Mouse (Mus musculus): ENCODE measurements around the gene Lrrc8d. TPM values are rescaled to one million over a fixed set of nuclear protein-coding genes. Genes with fewer than 3 reads are reported as not detected.

Lrrc8d gene
- total and polyA plus RNA-seq, 2 experiments from 2014 or later, result 16.8 to 37.2 TPM

GRCm38 (mm10) chr5:105792853-105793547 is 93.2 kb downstream of the Lrrc8d start:
- H3K9me3 ChIP-seq (ENCODE audit: low read length), result no peaks in the 10 kb centered on the region
- H3K27ac ChIP-seq (ENCODE audit: low read depth, low read length), result peak overlapping the region; percentile 45
- peak overlapping the region; percentile 17 for H3K4me2 ChIP-seq (ENCODE audit: low read depth)
- peaks cover 18% of the 10 kb centered on the region; the same call in 1 of the 2 replicates for H3K4me1 ChIP-seq (ENCODE audit: insufficient read depth)
- H3K4me3 ChIP-seq (ENCODE audit: low read depth, low read length), result no peak overlapping the region
- no peaks in the 10 kb centered on the region for H3K27me3 ChIP-seq (ENCODE audit: insufficient read depth, low read length)
- 24% methylated on average over 13 of the region's 13 CpGs for whole genome bisulfite sequencing
- no peak for TF ChIP-seq CTCF (IDR thresholded peaks at IDR 0.05; ENCODE audit: low read depth)
- peak; percentile 80 for ATAC-seq
- DNase-seq, result peak; percentile 42
- H3K36me3 ChIP-seq (ENCODE audit: insufficient read depth), result no peaks in the 10 kb centered on the region
- no peak overlapping the region for H3K9ac ChIP-seq

- H3K4me1 ChIP-seq (ENCODE audit: insufficient read depth), result peaks cover 16% of the 10 kb centered on the region; the same call in 1 of the 2 replicates
- ATAC-seq (0 out of 2 replicates have a peak, but pooled peaks have one; percentile 5), DNase-seq (no peak)
- H3K4me3 ChIP-seq (ENCODE audit: low read depth, low read length), result no peak overlapping the region
- H3K27ac ChIP-seq (ENCODE audit: low read depth, low read length), result peak overlapping the region; percentile 29; the same call in 1 of the 2 replicates
- H3K4me2 ChIP-seq (ENCODE audit: low read depth), result no peak overlapping the region
- no peak for TF ChIP-seq CTCF (IDR thresholded peaks at IDR 0.05; ENCODE audit: low read depth)
- no peak overlapping the region for H3K9ac ChIP-seq
- H3K9me3 ChIP-seq (ENCODE audit: low read length), result no peaks in the 10 kb centered on the region
- H3K27me3 ChIP-seq (ENCODE audit: insufficient read depth, low read length), result no peaks in the 10 kb centered on the region
- WGBS, result 34% methylated on average over 5 of the region's 5 CpGs
- no peaks in the 10 kb centered on the region for H3K36me3 ChIP-seq (ENCODE audit: insufficient read depth)
These were observed 93.8 kb downstream of the Lrrc8d start for GRCm38 (mm10) chr5:105793548-105793940.

GRCm38 (mm10) chr5:105798421-105798820 is 98.7 kb downstream of the Lrrc8d start:
- no peak for ATAC-seq
- Histone ChIP-seq H3K4me1 (ENCODE audit: insufficient read depth) (peaks cover 6% of the 10 kb centered on the region), H3K27ac (ENCODE audit: low read depth, low read length) (no peak overlapping the region), H3K9ac (no peak overlapping the region), H3K4me2 (ENCODE audit: low read depth) (no peak overlapping the region), H3K36me3 (ENCODE audit: insufficient read depth) (no peaks in the 10 kb centered on the region), H3K9me3 (ENCODE audit: low read length) (no peaks in the 10 kb centered on the region), H3K27me3 (ENCODE audit: insufficient read depth, low read length) (no peaks in the 10 kb centered on the region), H3K4me3 (ENCODE audit: low read depth, low read length) (no peak overlapping the region)
- no peak for TF ChIP-seq CTCF (IDR thresholded peaks at IDR 0.05; ENCODE audit: low read depth)
- DNase-seq, result no peak
- WGBS, result 91% methylated on average over 4 of the region's 4 CpGs

- Histone ChIP-seq H3K27ac (ENCODE audit: low read depth, low read length) (peak overlapping the region; percentile 35; the same call in 1 of the 2 replicates), H3K4me2 (ENCODE audit: low read depth) (no peak overlapping the region), H3K9me3 (ENCODE audit: low read length) (no peaks in the 10 kb centered on the region), H3K27me3 (ENCODE audit: insufficient read depth, low read length) (no peaks in the 10 kb centered on the region), H3K4me3 (ENCODE audit: low read depth, low read length) (no peak overlapping the region), H3K9ac (no peak overlapping the region), H3K4me1 (ENCODE audit: insufficient read depth) (peaks cover 5% of the 10 kb centered on the region), H3K36me3 (ENCODE audit: insufficient read depth) (no peaks in the 10 kb centered on the region)
- 0 out of 2 replicates have a peak, but pooled peaks have one; percentile 4 for TF ChIP-seq CTCF (IDR thresholded peaks at IDR 0.05; ENCODE audit: low read depth)
- DNase-seq (no peak), ATAC-seq (peak; percentile 49)
- WGBS, result 24% methylated on average over 13 of the region's 13 CpGs
These were observed 100.3 kb downstream of the Lrrc8d start for GRCm38 (mm10) chr5:105799850-105800635.

GRCm38 (mm10) chr5:105801031-105801529 is 101.3 kb downstream of the Lrrc8d start:
- H3K4me2 ChIP-seq (ENCODE audit: low read depth), result no peak overlapping the region
- no peak overlapping the region for H3K9ac ChIP-seq
- no peak overlapping the region for H3K4me3 ChIP-seq (ENCODE audit: low read depth, low read length)
- DNase-seq, result no peak
- H3K27me3 ChIP-seq (ENCODE audit: insufficient read depth, low read length), result no peaks in the 10 kb centered on the region
- H3K9me3 ChIP-seq (ENCODE audit: low read length), result no peaks in the 10 kb centered on the region
- ATAC-seq, result no peak
- no peak overlapping the region for H3K27ac ChIP-seq (ENCODE audit: low read depth, low read length)
- 86% methylated on average over 10 of the region's 10 CpGs for WGBS
- H3K4me1 ChIP-seq (ENCODE audit: insufficient read depth), result peaks cover 5% of the 10 kb centered on the region
- H3K36me3 ChIP-seq (ENCODE audit: insufficient read depth), result no peaks in the 10 kb centered on the region
- TF ChIP-seq CTCF (IDR thresholded peaks at IDR 0.05; ENCODE audit: low read depth), result no peak

- Histone ChIP-seq H3K4me3 (ENCODE audit: low read depth, low read length) (no peak overlapping the region), H3K4me1 (ENCODE audit: insufficient read depth) (no peaks in the 10 kb centered on the region), H3K9ac (no peak overlapping the region), H3K4me2 (ENCODE audit: low read depth) (no peak overlapping the region), H3K27ac (ENCODE audit: low read depth, low read length) (no peak overlapping the region), H3K9me3 (ENCODE audit: low read length) (no peaks in the 10 kb centered on the region), H3K36me3 (ENCODE audit: insufficient read depth) (no peaks in the 10 kb centered on the region), H3K27me3 (ENCODE audit: insufficient read depth, low read length) (no peaks in the 10 kb centered on the region)
- no peak for TF ChIP-seq CTCF (IDR thresholded peaks at IDR 0.05; ENCODE audit: low read depth)
- 90% methylated on average over 12 of the region's 12 CpGs for WGBS
- DNase-seq (no peak), ATAC-seq (no peak)
These were observed 106.2 kb downstream of the Lrrc8d start for GRCm38 (mm10) chr5:105805955-105806354.

GRCm38 (mm10) chr5:105807461-105807860 is 107.7 kb downstream of the Lrrc8d start:
- Histone ChIP-seq H3K4me3 (ENCODE audit: low read depth, low read length) (no peak overlapping the region), H3K9ac (no peak overlapping the region), H3K4me2 (ENCODE audit: low read depth) (no peak overlapping the region), H3K27me3 (ENCODE audit: insufficient read depth, low read length) (no peaks in the 10 kb centered on the region), H3K9me3 (ENCODE audit: low read length) (peaks cover 6% of the 10 kb centered on the region), H3K4me1 (ENCODE audit: insufficient read depth) (no peaks in the 10 kb centered on the region), H3K36me3 (ENCODE audit: insufficient read depth) (peaks cover 9% of the 10 kb centered on the region), H3K27ac (ENCODE audit: low read depth, low read length) (no peak overlapping the region)
- no peak for TF ChIP-seq CTCF (IDR thresholded peaks at IDR 0.05; ENCODE audit: low read depth)
- ATAC-seq, result no peak
- 81% methylated on average over 7 of the region's 7 CpGs for WGBS
- no peak for DNase-seq
